Mouse (Mus musculus) C2C12 (cell line): ENCODE data around the gene Auts2.

ENCODE experiments used
- CEBPB ChIP-seq: IDR thresholded peaks from one replicate; pipeline ENCODE4 v1.6.1; 2011; ENCODE audit warnings: low read depth, mild to moderate bottlenecking, control low read depth, moderate library complexity
- CTCF ChIP-seq: IDR thresholded peaks from one replicate; pipeline ENCODE4 v1.5.1; 2011; ENCODE audit not compliant: control insufficient read depth, insufficient read depth, insufficient read length
- FOSL1 ChIP-seq: IDR thresholded peaks from one replicate; pipeline ENCODE4 v1.8.0; 2011; ENCODE audit warnings: mild to moderate bottlenecking, low read length; ENCODE audit not compliant: poor library complexity, insufficient read depth, severe bottlenecking
- MAX ChIP-seq: IDR thresholded peaks from one replicate; pipeline ENCODE4 v1.6.1; 2011; ENCODE audit warnings: mild to moderate bottlenecking, control low read depth

GRCm38 (mm10) chr5:131524900-131525465 is 1018.2 kb downstream of the Auts2 start:
- no peak for TF ChIP-seq CEBPB
- no peak for TF ChIP-seq CTCF
- TF ChIP-seq MAX, result no peak
- TF ChIP-seq FOSL1, result no peak
